Mouse (Mus musculus): ENCODE measurements at regions not wholly inside any gene's neighbourhood (a gene's known extent, or its start where the extent isn't known, plus 50 kb on each side); places are given as distances from the start of the nearest gene placed in this dataset.
"Not testable (repeated sequence)": the region's sequence is repeated elsewhere in the genome, so short reads cannot be mapped to it uniquely, and the experiment has no call there.

GRCm38 (mm10) chr13:61957197-61957596 is 172.5 kb upstream of the Zfp808 start:
- H3K27ac ChIP-seq (replicated peaks in 1 of 2; ENCODE audit: control insufficient read depth in 1 of 2, insufficient read depth in 1 of 2, low read depth in 2 of 2, low read length in 2 of 2); H3K4me3 ChIP-seq (ENCODE audit: control insufficient read depth in 1 of 2, insufficient read depth in 1 of 2, low read depth in 1 of 2, low read length in 2 of 2); H3K9ac ChIP-seq (ENCODE audit: low read length); H3K9me3 ChIP-seq (ENCODE audit: control insufficient read depth, low read length); H3K4me1 ChIP-seq (ENCODE audit: control insufficient read depth in 2 of 2, insufficient read depth in 2 of 2, low read length in 2 of 2); H3K27me3 ChIP-seq (ENCODE audit: control insufficient read depth, insufficient read depth, low read length); ATAC-seq (ENCODE audit: insufficient number of reproducible peaks, insufficient read depth, low FRiP score, low read depth); H3K36me3 ChIP-seq (ENCODE audit: control insufficient read depth, insufficient read depth, low read length); H3K4me2 ChIP-seq (ENCODE audit: low read length): not testable (repeated sequence)
- 75% methylated on average over 7 of the region's 9 CpGs for WGBS

- not testable (repeated sequence) for H3K4me3 ChIP-seq (ENCODE audit: control insufficient read depth in 1 of 2, insufficient read depth in 1 of 2, low read depth in 1 of 2, low read length in 2 of 2); H3K27me3 ChIP-seq (ENCODE audit: control insufficient read depth, insufficient read depth, low read length); H3K4me2 ChIP-seq (ENCODE audit: low read length); H3K36me3 ChIP-seq (ENCODE audit: control insufficient read depth, insufficient read depth, low read length); H3K9me3 ChIP-seq (ENCODE audit: control insufficient read depth, low read length); H3K4me1 ChIP-seq (ENCODE audit: control insufficient read depth in 2 of 2, insufficient read depth in 2 of 2, low read length in 2 of 2); H3K27ac ChIP-seq (replicated peaks in 1 of 2; ENCODE audit: control insufficient read depth in 1 of 2, insufficient read depth in 1 of 2, low read depth in 2 of 2, low read length in 2 of 2); ATAC-seq (ENCODE audit: insufficient number of reproducible peaks, insufficient read depth, low FRiP score, low read depth); H3K9ac ChIP-seq (ENCODE audit: low read length)
- WGBS, result 80% methylated on average over 3 of the region's 3 CpGs
These were observed 150.8 kb upstream of the Zfp808 start for GRCm38 (mm10) chr13:61978856-61979255.

DNA sequence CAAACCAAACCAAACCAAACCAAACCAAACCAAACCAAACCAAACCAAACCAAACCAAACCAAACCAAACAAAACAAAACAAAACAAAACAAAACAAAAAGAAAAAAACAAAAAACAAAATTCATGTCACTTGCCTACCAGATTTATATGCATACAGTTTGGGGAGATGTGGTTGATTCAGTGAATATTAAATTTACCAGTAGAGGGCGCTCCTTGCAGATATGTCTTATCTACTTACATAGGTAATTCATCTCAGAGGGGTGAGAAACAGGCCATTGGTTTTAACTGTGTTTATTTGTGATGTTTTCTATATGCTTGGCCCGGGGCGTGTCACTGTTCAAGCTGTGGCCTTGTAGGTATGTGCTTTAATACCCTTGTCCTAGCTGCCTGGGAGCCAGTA is 133.2 kb upstream of the Zfp808 start:
- H3K4me2 ChIP-seq (ENCODE audit: low read length); H3K4me1 ChIP-seq (ENCODE audit: control insufficient read depth in 2 of 2, insufficient read depth in 2 of 2, low read length in 2 of 2): not testable (repeated sequence)

DNA sequence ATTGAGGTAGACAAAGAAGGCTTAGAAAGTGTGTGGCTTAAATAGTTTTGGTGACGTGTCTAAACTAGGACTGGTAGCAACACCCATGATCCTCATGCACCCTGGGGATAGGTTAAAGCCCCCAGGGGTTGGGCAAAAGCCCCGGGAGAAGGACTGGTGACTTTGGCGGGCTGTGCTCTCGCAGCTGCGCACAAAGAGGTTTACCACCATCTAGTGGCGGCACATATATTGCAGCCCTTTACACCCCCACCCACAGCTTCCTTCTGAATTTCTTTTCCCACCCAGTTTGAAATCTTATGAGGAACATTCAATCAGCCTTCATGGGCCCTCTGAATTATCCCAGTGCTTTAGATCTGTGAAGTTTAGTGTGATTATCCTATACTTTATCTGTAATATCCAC is 130.9 kb upstream of the Zfp808 start:
- H3K9me3 ChIP-seq (ENCODE audit: control insufficient read depth, low read length); H3K9ac ChIP-seq (ENCODE audit: low read length); H3K36me3 ChIP-seq (ENCODE audit: control insufficient read depth, insufficient read depth, low read length); H3K27ac ChIP-seq (replicated peaks in 1 of 2; ENCODE audit: control insufficient read depth in 1 of 2, insufficient read depth in 1 of 2, low read depth in 2 of 2, low read length in 2 of 2); H3K27me3 ChIP-seq (ENCODE audit: control insufficient read depth, insufficient read depth, low read length); H3K4me1 ChIP-seq (ENCODE audit: control insufficient read depth in 2 of 2, insufficient read depth in 2 of 2, low read length in 2 of 2); ATAC-seq (ENCODE audit: insufficient number of reproducible peaks, insufficient read depth, low FRiP score, low read depth): not testable (repeated sequence)
- Histone ChIP-seq H3K4me2 (ENCODE audit: low read length) (peak overlapping the region; percentile 49), H3K4me3 (ENCODE audit: control insufficient read depth in 1 of 2, insufficient read depth in 1 of 2, low read depth in 1 of 2, low read length in 2 of 2) (peak overlapping the region in 1 of 2 experiments; percentile 4; a peak in 1 of 4 replicates)
- WGBS, result 6% methylated on average over 6 of the region's 6 CpGs

More for the DNA sequence above, 133.2 kb upstream of the Zfp808 start:
- H3K27me3 ChIP-seq (ENCODE audit: control insufficient read depth, insufficient read depth, low read length); H3K9me3 ChIP-seq (ENCODE audit: control insufficient read depth, low read length); ATAC-seq (ENCODE audit: insufficient number of reproducible peaks, insufficient read depth, low FRiP score, low read depth); H3K9ac ChIP-seq (ENCODE audit: low read length); H3K36me3 ChIP-seq (ENCODE audit: control insufficient read depth, insufficient read depth, low read length); H3K4me3 ChIP-seq (ENCODE audit: control insufficient read depth in 1 of 2, insufficient read depth in 1 of 2, low read depth in 1 of 2, low read length in 2 of 2); H3K27ac ChIP-seq (replicated peaks in 1 of 2; ENCODE audit: control insufficient read depth in 1 of 2, insufficient read depth in 1 of 2, low read depth in 2 of 2, low read length in 2 of 2): not testable (repeated sequence)
- WGBS, result 52% methylated on average over 3 of the region's 3 CpGs

DNA sequence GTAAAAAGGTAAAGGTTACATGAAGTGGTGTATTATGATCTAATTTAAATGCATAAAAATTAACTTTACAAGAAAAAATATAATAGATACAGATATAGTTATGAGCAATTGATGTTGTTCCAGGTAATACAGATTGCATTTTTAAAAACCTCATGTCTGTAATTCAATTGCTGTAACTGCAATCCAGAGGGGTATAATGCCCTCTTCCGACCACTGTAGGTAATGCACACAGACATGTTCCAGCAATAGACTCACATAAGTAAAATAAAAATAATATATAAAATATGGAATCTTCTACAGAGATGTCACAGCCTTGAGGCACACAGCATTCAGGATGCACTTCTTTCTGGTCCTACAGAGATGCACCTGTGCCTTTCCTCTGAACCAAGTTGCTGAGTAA is 122.4 kb upstream of the Zfp808 start:
- ATAC-seq (ENCODE audit: insufficient number of reproducible peaks, insufficient read depth, low FRiP score, low read depth); H3K9me3 ChIP-seq (ENCODE audit: control insufficient read depth, low read length); H3K36me3 ChIP-seq (ENCODE audit: control insufficient read depth, insufficient read depth, low read length); H3K9ac ChIP-seq (ENCODE audit: low read length); H3K4me2 ChIP-seq (ENCODE audit: low read length); H3K27ac ChIP-seq (replicated peaks in 1 of 2; ENCODE audit: control insufficient read depth in 1 of 2, insufficient read depth in 1 of 2, low read depth in 2 of 2, low read length in 2 of 2); H3K4me3 ChIP-seq (ENCODE audit: control insufficient read depth in 1 of 2, insufficient read depth in 1 of 2, low read depth in 1 of 2, low read length in 2 of 2); H3K4me1 ChIP-seq (ENCODE audit: control insufficient read depth in 2 of 2, insufficient read depth in 2 of 2, low read length in 2 of 2); H3K27me3 ChIP-seq (ENCODE audit: control insufficient read depth, insufficient read depth, low read length): not testable (repeated sequence)
- 50% methylated on average over 1 of the region's 1 CpGs for WGBS

DNA sequence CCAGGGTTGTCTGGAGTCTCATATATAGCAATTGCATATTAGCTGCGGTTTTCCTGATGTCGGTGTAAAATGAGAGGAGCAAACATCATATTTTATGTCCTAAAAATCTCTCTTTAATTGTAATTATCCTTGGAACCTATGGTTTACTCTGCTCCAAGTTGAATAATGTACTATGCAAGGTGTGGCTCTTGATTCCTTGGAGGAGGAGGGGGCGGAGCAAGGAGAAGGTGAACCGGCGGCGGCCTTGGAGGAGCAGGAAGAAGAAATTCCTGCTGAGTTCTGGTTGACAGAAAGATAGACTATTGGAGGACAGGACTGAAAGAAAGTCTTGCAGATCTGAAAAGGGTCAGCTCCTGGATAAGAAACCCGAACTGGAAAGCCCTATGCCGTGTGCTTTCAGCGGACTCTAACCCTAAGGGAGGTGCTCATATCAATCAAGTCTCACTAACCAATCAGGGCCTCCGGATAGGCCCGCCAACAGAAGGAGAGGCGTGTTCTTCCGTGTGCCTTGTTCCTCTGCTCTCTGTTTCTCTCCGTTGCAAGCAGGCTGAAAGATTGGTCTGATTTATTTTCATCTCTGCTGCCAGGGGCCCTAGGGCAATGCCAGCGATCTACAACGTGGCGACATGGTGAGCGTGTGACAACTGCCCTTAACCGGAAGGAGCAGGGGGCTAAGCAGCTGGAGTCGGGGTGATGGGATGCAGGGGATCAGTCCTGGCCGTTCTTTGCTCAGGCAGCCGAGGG is 114.1 kb upstream of the Zfp808 start:
- Histone ChIP-seq H3K9ac (ENCODE audit: low read length) (peak overlapping the region; percentile 77), H3K4me2 (ENCODE audit: low read length) (peak overlapping the region; percentile 63), H3K27ac (replicated peaks in 1 of 2; ENCODE audit: control insufficient read depth in 1 of 2, insufficient read depth in 1 of 2, low read depth in 2 of 2, low read length in 2 of 2) (peak overlapping the region; percentile 54 to 62), H3K4me3 (ENCODE audit: control insufficient read depth in 1 of 2, insufficient read depth in 1 of 2, low read depth in 1 of 2, low read length in 2 of 2) (peak overlapping the region; percentile 63 to 67)
- not testable (repeated sequence) for H3K36me3 ChIP-seq (ENCODE audit: control insufficient read depth, insufficient read depth, low read length); H3K4me1 ChIP-seq (ENCODE audit: control insufficient read depth in 2 of 2, insufficient read depth in 2 of 2, low read length in 2 of 2); ATAC-seq (ENCODE audit: insufficient number of reproducible peaks, insufficient read depth, low FRiP score, low read depth); H3K9me3 ChIP-seq (ENCODE audit: control insufficient read depth, low read length); H3K27me3 ChIP-seq (ENCODE audit: control insufficient read depth, insufficient read depth, low read length)
- WGBS, result 2% methylated on average over 22 of the region's 22 CpGs

DNA sequence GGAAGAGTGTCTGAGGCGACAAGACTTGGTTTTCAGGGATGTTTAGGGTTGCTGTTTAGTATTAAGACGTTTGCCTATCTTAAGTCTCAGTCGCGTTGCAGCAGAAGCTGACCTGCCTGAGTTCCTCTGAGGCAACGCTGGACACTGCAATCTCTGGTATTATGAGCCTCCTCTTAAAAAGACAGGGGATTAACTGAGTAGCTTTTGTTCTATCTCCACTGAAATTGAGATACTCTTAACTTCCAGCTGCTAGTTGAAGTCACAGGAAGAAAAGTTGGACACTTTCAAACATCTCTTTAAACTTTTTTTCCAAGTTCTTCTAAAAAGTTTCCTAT is 113.6 kb upstream of the Zfp808 start:
- not testable (repeated sequence) for H3K36me3 ChIP-seq (ENCODE audit: control insufficient read depth, insufficient read depth, low read length); H3K27me3 ChIP-seq (ENCODE audit: control insufficient read depth, insufficient read depth, low read length); H3K9me3 ChIP-seq (ENCODE audit: control insufficient read depth, low read length); H3K4me1 ChIP-seq (ENCODE audit: control insufficient read depth in 2 of 2, insufficient read depth in 2 of 2, low read length in 2 of 2); ATAC-seq (ENCODE audit: insufficient number of reproducible peaks, insufficient read depth, low FRiP score, low read depth)
- Histone ChIP-seq H3K4me3 (ENCODE audit: control insufficient read depth in 1 of 2, insufficient read depth in 1 of 2, low read depth in 1 of 2, low read length in 2 of 2) (peak overlapping the region; percentile 63 to 67), H3K9ac (ENCODE audit: low read length) (peak overlapping the region; percentile 77), H3K27ac (replicated peaks in 1 of 2; ENCODE audit: control insufficient read depth in 1 of 2, insufficient read depth in 1 of 2, low read depth in 2 of 2, low read length in 2 of 2) (peak overlapping the region; percentile 54 to 62), H3K4me2 (ENCODE audit: low read length) (peak overlapping the region; percentile 63)
- WGBS, result 2% methylated on average over 5 of the region's 5 CpGs

DNA sequence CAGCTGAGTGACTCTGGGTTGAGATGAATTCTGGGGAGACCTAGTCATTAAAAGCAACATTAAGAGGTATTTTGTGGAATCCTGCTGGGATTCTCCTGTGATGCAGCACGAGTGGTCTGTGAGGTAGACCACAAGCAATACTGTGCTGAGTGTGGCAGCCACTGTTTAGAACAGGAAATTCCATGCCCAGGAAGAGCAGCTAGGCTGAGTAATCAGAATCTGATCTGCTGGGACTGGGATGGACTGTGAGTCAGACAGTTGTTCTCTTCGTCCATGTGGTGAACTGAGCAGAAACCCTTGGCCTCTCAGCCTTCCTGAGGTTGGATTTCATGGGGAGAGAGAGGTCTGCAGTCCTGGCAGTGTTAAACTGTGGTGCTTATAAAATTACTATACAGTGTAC is 92.0 kb upstream of the Zfp808 start:
- not testable (repeated sequence) for ATAC-seq (ENCODE audit: insufficient number of reproducible peaks, insufficient read depth, low FRiP score, low read depth); H3K27ac ChIP-seq (replicated peaks in 1 of 2; ENCODE audit: control insufficient read depth in 1 of 2, insufficient read depth in 1 of 2, low read depth in 2 of 2, low read length in 2 of 2); H3K4me2 ChIP-seq (ENCODE audit: low read length); H3K9me3 ChIP-seq (ENCODE audit: control insufficient read depth, low read length); H3K9ac ChIP-seq (ENCODE audit: low read length); H3K4me1 ChIP-seq (ENCODE audit: control insufficient read depth in 2 of 2, insufficient read depth in 2 of 2, low read length in 2 of 2); H3K4me3 ChIP-seq (ENCODE audit: control insufficient read depth in 1 of 2, insufficient read depth in 1 of 2, low read depth in 1 of 2, low read length in 2 of 2); H3K27me3 ChIP-seq (ENCODE audit: control insufficient read depth, insufficient read depth, low read length); H3K36me3 ChIP-seq (ENCODE audit: control insufficient read depth, insufficient read depth, low read length)
- WGBS, result 77% methylated on average over 2 of the region's 2 CpGs
